12 mouse cellular contexts compared by ENCODE assay signal in genomic region chr1:42687271-42687670, GRCm38 (mm10). TPM values are rescaled to one million over a fixed set of nuclear protein-coding genes. Genes with fewer than 3 reads are reported as not detected.
DNase-seq lines count a peak whose midpoint lies in the region; ATAC-seq and TF ChIP-seq lines count a peak whose summit lies in the region.
"Had no signal": no experiment of that assay in that cellular context is flagged by ENCODE, and none has a peak within 500 bp of the region (broad histone marks: within the 10 kb centered on the region; RNA-seq: fewer than 3 reads in every experiment).

No protein-coding gene starts in this region.

- H3K27me3 ChIP-seq in lung, embryonic 14.5 days (ENCODE audit: insufficient read depth, low read length), result peaks cover 93% of the 10 kb centered on the region
- no peaks in the 10 kb centered on the region for H3K27me3 ChIP-seq in forebrain, embryonic 15.5 days
- H3K27me3 ChIP-seq in limb, embryonic 15.5 days, result peaks cover 94% of the 10 kb centered on the region
- peaks cover 81% of the 10 kb centered on the region for H3K27me3 ChIP-seq in intestine, embryonic 15.5 days (replicated peaks)

- H3K27ac ChIP-seq in lung, embryonic 14.5 days (ENCODE audit: low read depth), result no peak overlapping the region
- H3K27ac ChIP-seq in forebrain, embryonic 15.5 days (replicated peaks), result peak overlapping the region; percentile 100
- peak overlapping the region; percentile 50; the same call in 1 of the 2 replicates for H3K27ac ChIP-seq in limb, embryonic 15.5 days
- H3K27ac ChIP-seq in intestine, embryonic 15.5 days, result no peak overlapping the region
- H3K27ac ChIP-seq: liver, embryonic 14.5 days had no signal

- H3K4me3 ChIP-seq in lung, embryonic 14.5 days (ENCODE audit: low read depth, low read length), result peak overlapping the region; percentile 37; the same call in 1 of the 2 replicates
- peak overlapping the region; percentile 94 for H3K4me3 ChIP-seq in forebrain, embryonic 15.5 days
- H3K4me3 ChIP-seq in limb, embryonic 15.5 days, result peak overlapping the region; percentile 39; the same call in 1 of the 2 replicates
- H3K4me3 ChIP-seq in intestine, embryonic 15.5 days (replicated peaks), result no peak overlapping the region

- no peaks in the 10 kb centered on the region; the same call in 1 of the 2 replicates for H3K4me1 ChIP-seq in lung, embryonic 14.5 days (ENCODE audit: insufficient read depth)
- H3K4me1 ChIP-seq in forebrain, embryonic 15.5 days, result peaks cover 63% of the 10 kb centered on the region
- H3K4me1 ChIP-seq in limb, embryonic 15.5 days, result peaks cover 27% of the 10 kb centered on the region
- peaks cover 17% of the 10 kb centered on the region for H3K4me1 ChIP-seq in intestine, embryonic 15.5 days (replicated peaks)

- intact Hi-C loops in heart, postnatal 10 days (cut with DNase I), result no loop called here

- 6% methylated on average over 12 of the region's 12 CpGs for WGBS in lung, embryonic 14.5 days
- WGBS in forebrain, embryonic 15.5 days, result 6% methylated on average over 12 of the region's 12 CpGs
- WGBS in limb, embryonic 15.5 days, result 5% methylated on average over 12 of the region's 12 CpGs
- 9% methylated on average over 12 of the region's 12 CpGs for WGBS in intestine, embryonic 15.5 days

- no peak for ATAC-seq in lung, embryonic 14.5 days (ENCODE audit: insufficient read depth)
- ATAC-seq in forebrain, embryonic 15.5 days (replicated peaks), result no peak
- no peak for ATAC-seq in limb, embryonic 15.5 days (ENCODE audit: insufficient number of reproducible peaks, low FRiP score, low TSS enrichment, low read depth)
- no peak for ATAC-seq in intestine, embryonic 15.5 days

- no peak for TF ChIP-seq CTCF in lung, embryonic 14.5 days (IDR thresholded peaks at IDR 0.05; ENCODE audit: low read depth)

- no peak overlapping the region for H3K9ac ChIP-seq in lung, embryonic 14.5 days
- peak overlapping the region; percentile 90 for H3K9ac ChIP-seq in forebrain, embryonic 15.5 days (replicated peaks)
- no peak overlapping the region for H3K9ac ChIP-seq in limb, embryonic 15.5 days
- no peak overlapping the region for H3K9ac ChIP-seq in intestine, embryonic 15.5 days
- H3K9ac ChIP-seq: liver, embryonic 14.5 days had no signal

- H3K4me2 ChIP-seq in lung, embryonic 14.5 days, result 0 out of 2 replicates have a peak overlapping the region, but pooled peaks have one; percentile 66
- H3K4me2 ChIP-seq in forebrain, embryonic 15.5 days (replicated peaks), result peak overlapping the region; percentile 98
- peak overlapping the region; percentile 73 for H3K4me2 ChIP-seq in limb, embryonic 15.5 days
- no peak overlapping the region for H3K4me2 ChIP-seq in intestine, embryonic 15.5 days (replicated peaks)

- no peaks in the 10 kb centered on the region for H3K36me3 ChIP-seq in lung, embryonic 14.5 days (ENCODE audit: insufficient read depth)
- H3K36me3 ChIP-seq in forebrain, embryonic 15.5 days, result no peaks in the 10 kb centered on the region
- no peaks in the 10 kb centered on the region for H3K36me3 ChIP-seq in limb, embryonic 15.5 days
- H3K36me3 ChIP-seq in intestine, embryonic 15.5 days, result no peaks in the 10 kb centered on the region

- H3K9me3 ChIP-seq in lung, embryonic 14.5 days (ENCODE audit: low read depth, low read length), result no peaks in the 10 kb centered on the region
- H3K9me3 ChIP-seq in forebrain, embryonic 15.5 days, result no peaks in the 10 kb centered on the region
- H3K9me3 ChIP-seq in limb, embryonic 15.5 days, result no peaks in the 10 kb centered on the region
- no peaks in the 10 kb centered on the region for H3K9me3 ChIP-seq in intestine, embryonic 15.5 days

- no peak for DNase-seq in lung, embryonic 14.5 days
- no peak for DNase-seq in lung, postnatal 36 days
- DNase-seq in liver, result no peak
- no peak for DNase-seq in heart, postnatal 10 days
- DNase-seq: gastrocnemius, postnatal 25 days had no signal

RNA-seq across cellular contexts. Expression of gene Pou3f3, which starts 8.3 kb away (rescaled TPM):
- polyA plus RNA-seq in lung, embryonic 14.5 days (2014; fragmentation: Nextera tagmentation; extraction: Ambion mirVana), result 0.34 and 0.49 TPM in 2 replicates
- polyA plus RNA-seq in forebrain, embryonic 15.5 days (2015; fragmentation: Nextera tagmentation; extraction: Ambion mirVana), result 49.1 and 52.0 TPM in 2 replicates
- polyA plus RNA-seq in limb, embryonic 15.5 days (2015; fragmentation: Nextera tagmentation; extraction: Ambion mirVana), result 0.47 and 0.86 TPM in 2 replicates
- polyA plus RNA-seq in intestine, embryonic 15.5 days (2015; fragmentation: Nextera tagmentation; extraction: Ambion mirVana), result 0.33 and 0.35 TPM in 2 replicates
- not detected for total RNA-seq in heart, postnatal 10 days (2021)
- total RNA-seq: gastrocnemius, postnatal 25 days; MEL; neutrophil, adult 5-6 weeks had no signal
- polyA plus RNA-seq: large intestine, adult 2 months had no signal

Comparison
In these comparisons a context has a peak if more than half of its experiments do, and no peak if none do; other contexts are left out.
1. H3K27ac ChIP-seq: peak in forebrain, embryonic 15.5 days (single experiment) and limb, embryonic 15.5 days (single experiment); none in lung, embryonic 14.5 days (single experiment) and intestine, embryonic 15.5 days (single experiment).
2. RNA of gene Pou3f3, which starts 8.3 kb away (polyA plus RNA-seq): 49.1 to 52.0 TPM in forebrain, embryonic 15.5 days; 0.47 to 0.86 TPM in limb, embryonic 15.5 days, 0.34 to 0.49 TPM in lung, embryonic 14.5 days and 0.33 to 0.35 TPM in intestine, embryonic 15.5 days; every median in the first group is over 10 times any median in the second.